Mouse (Mus musculus) C2C12 (cell line): ENCODE data around the gene Trnau1ap. TPM values are rescaled to one million over a fixed set of nuclear protein-coding genes. Genes with fewer than 3 reads are reported as not detected.

Experiments
- H3K27me3 ChIP-seq: one replicate; pipeline ENCODE4 v1.6.1; 2011; ENCODE audit not compliant: control insufficient read depth, insufficient read depth, insufficient read length
- H3K36me3 ChIP-seq: one replicate; pipeline ENCODE4 v1.6.1; 2011; ENCODE audit not compliant: control insufficient read depth, insufficient read depth
- H3K4me3 ChIP-seq: one replicate; pipeline ENCODE4 v1.5.1; 2011; ENCODE audit warnings: mild to moderate bottlenecking, control low read depth; ENCODE audit not compliant: poor library complexity, insufficient read depth, severe bottlenecking
- H3K79me2 ChIP-seq: one replicate; pipeline ENCODE4 v1.6.1; 2011; ENCODE audit not compliant: control insufficient read depth, insufficient read depth
- H3K79me3 ChIP-seq: one replicate; pipeline ENCODE4 v1.6.1; 2011; ENCODE audit warnings: low read depth, control low read depth
- H3ac ChIP-seq: one replicate; pipeline ENCODE3; 2011; ENCODE audit warnings: low read depth; ENCODE audit not compliant: control insufficient read depth, insufficient read length
- CEBPB ChIP-seq: IDR thresholded peaks from one replicate; pipeline ENCODE4 v1.6.1; 2011; ENCODE audit warnings: low read depth, mild to moderate bottlenecking, control low read depth, moderate library complexity
- CTCF ChIP-seq: IDR thresholded peaks from one replicate; pipeline ENCODE4 v1.5.1; 2011; ENCODE audit not compliant: control insufficient read depth, insufficient read depth, insufficient read length
- FOSL1 ChIP-seq: IDR thresholded peaks from one replicate; pipeline ENCODE4 v1.8.0; 2011; ENCODE audit warnings: mild to moderate bottlenecking, low read length; ENCODE audit not compliant: poor library complexity, insufficient read depth, severe bottlenecking
- MAX ChIP-seq: IDR thresholded peaks from one replicate; pipeline ENCODE4 v1.6.1; 2011; ENCODE audit warnings: mild to moderate bottlenecking, control low read depth
- MYOD1 ChIP-seq: IDR thresholded peaks from one replicate; pipeline ENCODE4 v1.6.1; 2011; ENCODE audit warnings: low read depth; ENCODE audit not compliant: control insufficient read depth, insufficient read length
- MYOG ChIP-seq: IDR thresholded peaks from one replicate; pipeline ENCODE4 v1.6.1; 2011; ENCODE audit not compliant: control insufficient read depth, insufficient read length; ENCODE audit errors: extremely low read depth
- USF1 ChIP-seq: IDR thresholded peaks from one replicate; pipeline ENCODE4 v1.6.1; 2011; ENCODE audit warnings: low read depth, mild to moderate bottlenecking, control low read depth, moderate library complexity
- polyA plus RNA-seq: library from polyadenylated mRNA; unstranded; fragments of >200 nt; fragmentation: generic; extraction: Trizol; gene quantifications from one replicate; pipeline ENCODE4 v1.2.1, GENCODE M21; 2012; ENCODE audit warnings: missing spikeins

Trnau1ap gene
- polyA plus RNA-seq, 1 experiment = 55.1 TPM

GRCm38 (mm10) chr4:132315711-132316110 lies 13.6 kb downstream of the Trnau1ap start:
- TF ChIP-seq MAX (no peak), USF1 (no peak), CTCF (no peak), FOSL1 (no peak), CEBPB (no peak)

GRCm38 (mm10) chr4:132312627-132313026 lies 16.7 kb downstream of the Trnau1ap start:
- Histone ChIP-seq H3K79me3 (peaks cover 21% of the 10 kb centered on the region), H3ac (no peak overlapping the region), H3K4me3 (no peak overlapping the region), H3K27me3 (no peaks in the 10 kb centered on the region), H3K36me3 (peaks cover 76% of the 10 kb centered on the region), H3K79me2 (peaks cover 30% of the 10 kb centered on the region)
- TF ChIP-seq CTCF = no peak
- no peak for TF ChIP-seq CEBPB
- TF ChIP-seq USF1 = no peak
- TF ChIP-seq MYOD1 = no peak
- TF ChIP-seq FOSL1 = no peak
- no peak for TF ChIP-seq MAX
- no peak for TF ChIP-seq MYOG

More at GRCm38 (mm10) chr4:132315711-132316110, 13.6 kb downstream of the Trnau1ap start:
- Histone ChIP-seq H3K27me3 (no peaks in the 10 kb centered on the region), H3K36me3 (peaks cover 78% of the 10 kb centered on the region), H3K4me3 (no peak overlapping the region), H3K79me2 (peaks cover 6% of the 10 kb centered on the region), H3K79me3 (no peaks in the 10 kb centered on the region), H3ac (no peak overlapping the region)

GRCm38 (mm10) chr4:132311801-132312200 lies 17.5 kb downstream of the Trnau1ap start:
- no peak for TF ChIP-seq MYOG
- Histone ChIP-seq H3K79me2 (peaks cover 30% of the 10 kb centered on the region), H3K27me3 (no peaks in the 10 kb centered on the region), H3ac (no peak overlapping the region), H3K36me3 (peaks cover 68% of the 10 kb centered on the region), H3K4me3 (no peak overlapping the region), H3K79me3 (peaks cover 21% of the 10 kb centered on the region)

GRCm38 (mm10) chr4:132311209-132311608 lies 18.1 kb downstream of the Trnau1ap start:
- TF ChIP-seq MYOD1 (no peak), USF1 (peak; percentile 56), FOSL1 (no peak), MAX (no peak), MYOG (no peak), CEBPB (no peak)
- Histone ChIP-seq H3K4me3 (no peak overlapping the region), H3K79me2 (peaks cover 30% of the 10 kb centered on the region), H3K79me3 (peaks cover 21% of the 10 kb centered on the region), H3ac (peak overlapping the region; percentile 12), H3K27me3 (no peaks in the 10 kb centered on the region), H3K36me3 (peaks cover 62% of the 10 kb centered on the region)

- Histone ChIP-seq H3K4me3 (peak overlapping the region; percentile 97), H3K36me3 (peaks cover 55% of the 10 kb centered on the region), H3K79me2 (peaks cover 30% of the 10 kb centered on the region), H3K79me3 (peaks cover 21% of the 10 kb centered on the region), H3K27me3 (no peaks in the 10 kb centered on the region), H3ac (peak overlapping the region; percentile 92)
- TF ChIP-seq CEBPB (no peak), MYOG (no peak)
Measured at GRCm38 (mm10) chr4:132309849-132310472, 19.4 kb downstream of the Trnau1ap start.

- H3K79me2 ChIP-seq = peaks cover 30% of the 10 kb centered on the region
- H3ac ChIP-seq = peak overlapping the region; percentile 92
- peaks cover 21% of the 10 kb centered on the region for H3K79me3 ChIP-seq
- peak overlapping the region; percentile 97 for H3K4me3 ChIP-seq
- TF ChIP-seq MYOG (no peak), MAX (peak; percentile 37), MYOD1 (no peak)
- peaks cover 50% of the 10 kb centered on the region for H3K36me3 ChIP-seq
- H3K27me3 ChIP-seq = no peaks in the 10 kb centered on the region
Measured at GRCm38 (mm10) chr4:132309140-132309848, 20.0 kb downstream of the Trnau1ap start.
